Mouse (Mus musculus) right cerebral cortex, postnatal 10 days (tissue): ENCODE results near the gene Pomc.
A peak's percentile ranks its signal among the peaks of the same experiment; 100 is the strongest.

ENCODE experiments used
- DNase-seq, 2 experiments: peaks; one replicate each; pipeline ENCODE4 v3.0.0; 2021; ENCODE audit warnings: low spot score in 2 of 2

Gene Pomc

DNA sequence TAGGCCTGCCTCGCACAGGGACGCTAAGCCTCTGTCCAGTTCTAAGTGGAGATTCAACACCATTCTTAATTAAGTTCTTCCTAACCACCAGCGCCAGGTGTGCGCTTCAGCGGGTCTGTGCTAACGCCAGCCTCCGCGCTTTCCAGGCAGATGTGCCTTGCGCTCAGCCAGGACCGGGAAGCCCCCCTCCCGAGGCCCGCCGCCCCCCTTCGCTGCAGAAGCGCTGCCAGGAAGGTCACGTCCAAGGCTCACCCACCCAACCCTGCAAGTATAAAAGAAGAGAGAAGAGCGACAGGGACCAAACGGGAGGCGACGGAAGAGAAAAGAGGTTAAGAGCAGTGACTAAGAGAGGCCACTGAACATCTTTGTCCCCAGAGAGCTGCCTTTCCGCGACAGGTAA lies at the start of gene Pomc:
Gene Pomc, plus strand, starts transcription at position 301 of the 400 bp plus-strand sequence.
- no peak for DNase-seq

- DNase-seq, result no peak
Observed at GRCm38 (mm10) chr12:3905436-3905835, 49.3 kb upstream of the Pomc start.

DNA sequence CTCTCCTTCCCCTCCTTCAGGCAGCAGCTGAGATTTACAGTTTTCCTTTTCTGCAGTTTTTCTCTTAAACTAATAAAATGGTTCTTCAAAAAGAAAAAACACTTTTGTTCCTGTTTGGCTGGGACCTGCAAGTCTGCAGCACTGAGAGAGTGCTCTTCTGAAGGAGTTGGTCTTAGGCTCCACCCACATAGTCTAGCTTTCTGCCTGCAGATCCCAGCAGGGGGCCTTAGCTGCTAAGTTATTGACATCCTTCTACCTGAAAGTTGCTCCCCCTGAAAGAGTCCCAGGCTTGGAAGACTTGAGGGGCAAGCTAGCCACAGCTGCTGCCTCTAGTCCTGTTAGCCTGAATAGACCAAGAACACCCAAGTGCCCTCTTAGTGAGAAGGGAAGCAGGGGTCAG lies 48.4 kb upstream of the Pomc start:
- no peak for DNase-seq

GRCm38 (mm10) chr12:3907008-3907407 lies 47.7 kb upstream of the Pomc start:
- DNase-seq, result no peak

- no peak for DNase-seq
Observed at GRCm38 (mm10) chr12:3907418-3907817, 47.3 kb upstream of the Pomc start.

DNA sequence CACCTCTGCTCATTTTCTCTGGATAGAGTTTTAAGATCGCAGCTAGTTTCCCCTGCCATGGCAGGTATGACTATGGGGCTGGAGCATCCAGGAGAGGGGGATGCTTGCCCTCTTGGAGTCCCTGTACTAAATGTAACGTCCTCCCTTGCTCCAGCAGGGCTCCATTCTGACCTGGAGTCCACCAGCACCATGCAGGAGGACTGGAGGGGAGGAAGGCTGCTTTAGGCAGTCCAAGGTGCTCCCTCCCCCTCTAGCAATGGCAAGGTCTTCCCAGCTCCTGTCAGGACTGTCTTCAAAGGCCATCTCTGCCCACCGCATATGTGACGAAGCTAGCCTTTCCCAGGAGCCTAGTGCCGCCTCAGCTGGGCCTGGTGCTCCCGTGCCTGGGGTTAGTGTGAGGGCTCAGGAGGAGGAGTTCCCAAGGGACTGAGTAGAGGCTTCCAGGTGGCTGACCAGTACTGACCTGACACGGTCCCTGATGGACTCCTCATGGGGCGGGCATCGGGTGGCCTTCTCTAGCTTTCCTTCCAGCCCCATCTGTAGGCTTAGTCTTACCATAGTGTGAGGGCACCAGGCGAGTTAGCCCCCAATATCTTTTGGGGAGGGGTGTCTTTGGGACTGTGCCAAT lies 44.2 kb upstream of the Pomc start:
- DNase-seq, result no peak

GRCm38 (mm10) chr12:3911831-3912348 lies 42.9 kb upstream of the Pomc start:
- no peak for DNase-seq

DNA sequence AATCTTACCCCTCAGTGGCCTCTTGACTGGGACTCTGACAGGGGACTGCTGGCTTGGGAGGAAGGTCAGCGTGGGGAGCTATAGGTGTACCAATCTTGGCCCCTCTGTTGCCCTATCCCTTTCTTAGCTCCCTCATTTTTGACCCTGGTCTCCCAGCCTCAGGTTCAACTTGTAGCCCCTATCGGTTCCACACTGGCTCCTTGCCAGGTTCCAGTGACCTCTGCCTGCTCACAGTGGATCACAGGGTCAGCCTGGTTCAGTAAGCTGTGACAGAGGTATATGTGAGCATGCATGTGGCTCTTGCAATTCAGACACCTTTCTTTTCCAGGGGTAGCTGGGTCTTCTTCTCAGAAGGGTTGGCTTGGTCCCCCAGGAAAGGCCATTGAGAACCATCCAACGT lies 38.9 kb upstream of the Pomc start:
- DNase-seq, result no peak

GRCm38 (mm10) chr12:3917668-3918341 lies 36.9 kb upstream of the Pomc start:
- peak in 1 of 2 experiments; percentile 56 for DNase-seq

DNA sequence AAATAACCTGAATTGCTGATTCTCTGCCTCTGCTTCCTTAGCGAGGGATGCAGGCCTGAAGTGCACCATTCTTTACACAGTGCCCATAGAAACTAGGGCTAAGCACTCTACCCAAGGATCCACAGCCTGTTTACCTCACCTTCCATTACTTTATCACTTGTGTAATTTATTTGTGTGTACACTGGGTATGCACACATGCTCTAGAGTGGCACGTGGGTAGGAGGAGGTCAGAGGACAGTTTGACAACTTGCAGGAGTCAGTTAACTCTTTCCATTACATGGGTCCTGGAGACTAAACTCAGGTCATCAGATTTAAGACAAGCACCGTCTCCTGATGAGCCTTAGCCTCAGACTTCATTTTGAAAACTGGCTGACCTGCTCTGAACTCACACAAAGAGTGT lies 36.2 kb upstream of the Pomc start:
- peak in 1 of 2 experiments; percentile 21 for DNase-seq

- peak in 1 of 2 experiments; percentile 18 for DNase-seq
Observed at GRCm38 (mm10) chr12:3919423-3919822, 35.3 kb upstream of the Pomc start.

DNA sequence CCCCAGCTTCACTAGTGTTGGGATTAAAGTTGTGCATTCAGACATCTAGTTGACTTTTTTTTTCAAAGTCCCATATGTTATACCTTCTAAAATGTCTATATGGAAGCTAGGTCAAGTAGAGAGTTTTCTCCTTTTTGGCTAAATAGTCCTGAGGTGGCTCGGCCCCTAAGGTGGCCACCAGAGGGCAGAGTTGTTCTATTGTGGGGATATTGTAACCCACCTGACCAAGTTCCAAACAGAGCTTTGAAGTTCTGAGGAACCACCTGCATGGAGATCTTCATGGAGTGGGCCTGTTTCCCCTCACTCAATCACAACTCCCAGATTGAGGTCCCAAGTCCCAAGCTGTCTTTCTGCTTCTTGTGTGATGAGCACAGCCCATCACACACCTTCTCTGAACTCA lies 28.6 kb upstream of the Pomc start:
- peak in 1 of 2 experiments; percentile 74 for DNase-seq

GRCm38 (mm10) chr12:3928841-3929240 lies 25.9 kb upstream of the Pomc start:
- peak in 1 of 2 experiments; percentile 62 for DNase-seq

GRCm38 (mm10) chr12:3930090-3930865 lies 24.5 kb upstream of the Pomc start:
- peak; percentile 68 to 83 for DNase-seq

DNA sequence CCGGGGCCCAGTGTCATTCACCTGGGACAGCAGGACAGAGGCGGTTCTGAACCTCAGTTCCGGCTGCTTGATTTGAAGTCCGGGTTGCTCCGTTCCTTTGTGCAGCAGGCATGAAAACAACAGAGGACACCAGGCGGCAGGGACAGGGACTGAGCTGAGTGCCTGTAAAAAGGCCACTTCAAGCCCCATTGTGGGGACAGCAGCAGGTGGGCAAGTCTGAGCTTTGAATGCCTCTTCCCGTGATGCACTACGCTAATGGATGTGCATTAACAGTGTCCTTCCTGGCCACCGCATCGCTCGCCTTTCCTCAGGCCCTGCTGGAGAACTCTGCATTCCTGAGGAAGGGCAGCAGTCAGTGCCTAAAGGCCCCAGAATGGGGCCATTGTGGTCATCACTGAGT lies 12.7 kb upstream of the Pomc start:
- DNase-seq, result no peak

DNA sequence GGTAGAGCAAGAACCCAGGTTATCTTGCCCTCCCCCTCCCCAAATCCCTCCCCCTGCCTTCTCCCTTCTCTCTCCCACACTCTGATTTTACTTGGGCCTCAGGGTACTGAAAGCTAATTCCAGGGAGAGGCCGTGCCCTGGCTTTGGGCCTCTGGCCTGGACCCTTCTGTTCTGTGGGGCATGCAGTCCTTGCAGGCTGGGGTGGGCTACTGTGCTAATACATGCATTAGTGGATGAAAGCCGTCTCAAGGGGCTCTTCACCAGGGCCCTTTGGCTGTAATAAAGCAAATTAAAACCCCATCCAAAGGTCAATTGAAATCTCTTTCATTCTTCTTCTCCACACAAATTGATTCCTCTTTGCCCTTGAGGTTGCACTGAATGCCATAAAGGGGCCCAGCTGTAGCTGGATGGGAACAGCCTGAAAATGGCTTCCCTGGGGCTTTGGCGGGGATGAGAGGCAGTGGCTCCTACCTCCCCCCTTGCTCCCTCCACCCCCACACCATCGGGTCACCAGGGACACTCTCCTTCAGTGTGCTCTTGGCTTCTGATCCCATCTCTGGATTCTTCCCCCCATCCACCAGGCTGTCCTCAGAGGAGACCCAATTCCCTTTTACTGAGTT lies 10.2 kb upstream of the Pomc start:
- no peak for DNase-seq

DNA sequence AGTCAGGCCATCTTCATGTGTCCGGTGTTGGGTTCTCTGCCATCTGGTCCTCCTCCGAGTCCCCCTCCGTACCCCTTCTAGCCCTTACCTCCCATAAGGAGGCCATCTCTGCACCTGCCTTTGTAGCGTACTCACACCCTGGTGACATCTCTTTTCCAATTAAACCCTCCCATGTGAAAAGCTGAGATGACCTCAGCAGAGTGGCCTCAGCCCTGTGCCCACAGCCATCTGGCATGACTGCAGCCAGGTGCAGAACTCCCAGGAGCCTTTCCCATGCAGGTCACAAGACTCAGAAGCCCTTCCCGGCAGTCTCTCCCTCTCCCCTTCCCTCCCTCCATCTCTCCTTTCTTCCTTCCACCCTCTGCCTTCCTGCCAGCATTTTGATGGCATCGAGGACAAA lies 7.2 kb upstream of the Pomc start:
- no peak for DNase-seq

- DNase-seq, result no peak
Observed at GRCm38 (mm10) chr12:3955371-3955770, 620 bp downstream of the Pomc start.

GRCm38 (mm10) chr12:3956351-3956750 lies 1.6 kb downstream of the Pomc start:
- no peak for DNase-seq

- DNase-seq, result peak; percentile 93 to 95
Observed at GRCm38 (mm10) chr12:3959791-3960543, 5.2 kb downstream of the Pomc start.

GRCm38 (mm10) chr12:3960553-3960952 lies 5.8 kb downstream of the Pomc start:
- DNase-seq, result peak in 1 of 2 experiments; percentile 54
